Mouse (Mus musculus) CH12.LX (cell line): ENCODE measurements around the gene 2610507B11Rik. TPM values are rescaled to one million over a fixed set of nuclear protein-coding genes. Genes with fewer than 3 reads are reported as not detected.

Source experiments
- DNase-seq: peaks from one replicate; pipeline ENCODE4 v3.0.0-alpha.2; 2013; ENCODE audit errors: extremely low read depth
- H3K27ac ChIP-seq: 2 replicates; pipeline ENCODE4 v1.5.1; 2012; ENCODE audit warnings: low read depth, mild to moderate bottlenecking, control low read depth, moderate library complexity; ENCODE audit not compliant: insufficient read depth
- H3K27me3 ChIP-seq: replicated peaks from 2 replicates; pipeline ENCODE3; 2012; ENCODE audit warnings: inconsistent platforms
- H3K36me3 ChIP-seq, 2 experiments: replicated peaks in 1 of 2; 2 replicates each; pipeline versions ENCODE3 to v1.6.1; 2012; ENCODE audit warnings: inconsistent platforms in 1 of 2, low read length in 1 of 2, mild to moderate bottlenecking in 1 of 2, mixed read lengths in 1 of 2, moderate library complexity in 1 of 2; ENCODE audit not compliant: control insufficient read depth in 1 of 2, insufficient read depth in 1 of 2
- H3K4me1 ChIP-seq, 2 experiments: 2 replicates each; pipeline ENCODE4 v1.6.1; 2012; ENCODE audit warnings: inconsistent platforms in 1 of 2, moderate library complexity in 1 of 2; ENCODE audit not compliant: insufficient read depth in 2 of 2, control insufficient read depth in 1 of 2
- H3K4me2 ChIP-seq: 2 replicates; pipeline ENCODE4 v1.6.1; 2012; ENCODE audit warnings: low read depth, mild to moderate bottlenecking, control low read depth; ENCODE audit not compliant: poor library complexity, insufficient read depth, severe bottlenecking
- H3K4me3 ChIP-seq, 3 experiments: fragments of 150-350 bp in 1 of 3; sonication (generic) in 1 of 3; replicated peaks in 1 of 3; 2 replicates each; pipeline versions ENCODE3 to v1.5.1; 2011 to 2012; ENCODE audit warnings: low read depth in 2 of 3, low read length in 2 of 3, mild to moderate bottlenecking in 2 of 3, moderate library complexity in 2 of 3, control low read depth in 1 of 3, improper control_type of control experiment in 1 of 3, inconsistent platforms in 1 of 3, mixed read lengths in 1 of 3; ENCODE audit not compliant: poor library complexity in 1 of 3
- H3K79me2 ChIP-seq: replicated peaks from 2 replicates; pipeline ENCODE4 v1.6.1; 2012; ENCODE audit warnings: mild to moderate bottlenecking, moderate library complexity; ENCODE audit not compliant: control insufficient read depth, poor library complexity, insufficient read depth, severe bottlenecking; ENCODE audit errors: extremely low read depth
- H3K9ac ChIP-seq: 2 replicates; pipeline ENCODE4 v1.6.1; 2012; ENCODE audit warnings: low read depth, mild to moderate bottlenecking, control low read depth, moderate library complexity; ENCODE audit not compliant: insufficient read depth
- H3K9me3 ChIP-seq: replicated peaks from 2 replicates; pipeline ENCODE3; 2012; ENCODE audit warnings: low read length, inconsistent platforms, mixed read lengths
- BHLHE40 ChIP-seq: IDR thresholded peaks from 2 replicates; pipeline ENCODE4 v1.6.1; 2011; ENCODE audit warnings: mild to moderate bottlenecking, low read depth, low read length, improper control_type of control experiment
- CHD1 ChIP-seq: IDR thresholded peaks from 2 replicates; pipeline ENCODE4 v1.6.1; 2012; ENCODE audit warnings: low read depth, low read length, improper control_type of control experiment, inconsistent platforms
- ELF1 ChIP-seq: IDR thresholded peaks from 2 replicates; pipeline ENCODE4 v1.6.1; 2014; ENCODE audit warnings: low read depth, mild to moderate bottlenecking, inconsistent platforms, low read length, improper control_type of control experiment
- EP300 ChIP-seq: IDR thresholded peaks from 2 replicates; pipeline ENCODE4 v1.6.1; 2011; ENCODE audit warnings: low read length, improper control_type of control experiment
- GABPA ChIP-seq: IDR thresholded peaks from 2 replicates; pipeline ENCODE4 v1.6.1; 2012; ENCODE audit warnings: low read depth, low read length, improper control_type of control experiment, inconsistent platforms; ENCODE audit not compliant: insufficient replicate concordance
- JUN ChIP-seq: IDR thresholded peaks from 2 replicates; pipeline ENCODE4 v1.6.1; 2011; ENCODE audit warnings: low read depth, mild to moderate bottlenecking, low read length, improper control_type of control experiment, moderate library complexity; ENCODE audit not compliant: insufficient read depth
- JUND ChIP-seq: conservative IDR thresholded peaks from 2 replicates; pipeline ENCODE4 v1.6.1; 2011; ENCODE audit warnings: low read depth, low read length, improper control_type of control experiment
- KAT2A ChIP-seq: IDR thresholded peaks from 2 replicates; pipeline ENCODE4 v1.6.1; 2012; ENCODE audit warnings: low read length, improper control_type of control experiment, inconsistent platforms; ENCODE audit not compliant: insufficient replicate concordance
- MAX ChIP-seq: IDR thresholded peaks from 2 replicates; pipeline ENCODE4 v1.6.1; 2011; ENCODE audit warnings: low read length, improper control_type of control experiment
- MEF2A ChIP-seq: IDR thresholded peaks from 2 replicates; pipeline ENCODE4 v1.6.1; 2014; ENCODE audit warnings: low read depth, mild to moderate bottlenecking, inconsistent platforms, low read length, improper control_type of control experiment, borderline replicate concordance
- MYC ChIP-seq: IDR thresholded peaks from 2 replicates; pipeline ENCODE4 v1.6.1; 2011; ENCODE audit warnings: low read depth, mild to moderate bottlenecking, improper control_type of control experiment, low read length
- NELFE ChIP-seq: IDR thresholded peaks from 2 replicates; pipeline ENCODE4 v1.6.1; 2011; ENCODE audit warnings: low read depth, low read length, improper control_type of control experiment
- NRF1 ChIP-seq: IDR thresholded peaks from 2 replicates; pipeline ENCODE4 v1.6.1; 2014; ENCODE audit warnings: low read depth, mild to moderate bottlenecking, inconsistent platforms, low read length, improper control_type of control experiment, moderate library complexity
- PAX5 ChIP-seq: IDR thresholded peaks from 2 replicates; pipeline ENCODE4 v1.6.1; 2012; ENCODE audit warnings: low read length, inconsistent platforms, mixed read lengths
- POLR2A ChIP-seq: IDR thresholded peaks from 2 replicates; pipeline ENCODE4 v1.6.1; 2011; ENCODE audit warnings: low read depth, mild to moderate bottlenecking, improper control_type of control experiment, low read length
- POLR2AphosphoS2 ChIP-seq: IDR thresholded peaks from 2 replicates; pipeline ENCODE4 v1.6.1; 2011; ENCODE audit warnings: low read depth, low read length, improper control_type of control experiment
- RAD21 ChIP-seq: IDR thresholded peaks from 2 replicates; pipeline ENCODE4 v1.6.1; 2011; ENCODE audit warnings: low read depth, mild to moderate bottlenecking, low read length, improper control_type of control experiment, moderate library complexity
- RCOR1 ChIP-seq: conservative IDR thresholded peaks from 2 replicates; pipeline ENCODE4 v1.6.1; 2012; ENCODE audit warnings: low read depth, mild to moderate bottlenecking, inconsistent platforms, low read length, improper control_type of control experiment
- SIN3A ChIP-seq: IDR thresholded peaks from 2 replicates; pipeline ENCODE4 v1.6.1; 2012; ENCODE audit warnings: low read length, improper control_type of control experiment, inconsistent platforms
- SMC3 ChIP-seq: IDR thresholded peaks from 2 replicates; pipeline ENCODE4 v1.6.1; 2011; ENCODE audit warnings: low read depth, low read length, improper control_type of control experiment
- TCF12 ChIP-seq: IDR thresholded peaks from 2 replicates; pipeline ENCODE4 v1.6.1; 2014; ENCODE audit warnings: low read depth, mild to moderate bottlenecking, inconsistent platforms, low read length, improper control_type of control experiment
- USF1 ChIP-seq: IDR thresholded peaks from 2 replicates; pipeline ENCODE4 v1.6.1; 2014; ENCODE audit warnings: low read depth, mild to moderate bottlenecking, inconsistent platforms, low read length, improper control_type of control experiment
- USF2 ChIP-seq: conservative IDR thresholded peaks from 2 replicates; pipeline ENCODE4 v1.6.1; 2011; ENCODE audit warnings: low read depth, low read length, improper control_type of control experiment
- ZC3H11A ChIP-seq: IDR thresholded peaks from 2 replicates; pipeline ENCODE4 v1.6.1; 2012; ENCODE audit warnings: low read depth, mild to moderate bottlenecking, inconsistent platforms, low read length, improper control_type of control experiment
- ZMIZ1 ChIP-seq: IDR thresholded peaks from 2 replicates; pipeline ENCODE4 v1.6.1; 2012; ENCODE audit warnings: low read depth, mild to moderate bottlenecking, inconsistent platforms, low read length, improper control_type of control experiment
- ZNF384 ChIP-seq: IDR thresholded peaks from 2 replicates; pipeline ENCODE4 v1.6.1; 2012; ENCODE audit warnings: low read depth, low read length, improper control_type of control experiment, inconsistent platforms
- dilution Hi-C: fragments of 300-500 bp; cut with MboI; formaldehyde crosslinking; loops from 2 replicates; pipeline ENCODE4 v1.14.3; 2020; ENCODE audit warnings: low sequenced_read_pairs; ENCODE audit not compliant: extremely low pct_unique_long_range_greater_than_20kb, extremely low pct_ligation_motif_present
- in situ Hi-C: fragments of 300-500 bp; cut with MboI; formaldehyde crosslinking; loops from 3 replicates; pipeline ENCODE4 v1.14.3; 2019; ENCODE audit warnings: low sequenced_read_pairs, low pct_ligation_motif_present, low pct_unique_long_range_greater_than_20kb, mixed read lengths
- polyA plus RNA-seq: library from polyadenylated mRNA; unstranded; fragments of >175 nt; gene quantifications from 2 replicates; pipeline ENCODE4 v1.2.1, GENCODE M21; 2012; ENCODE audit warnings: low read depth; ENCODE audit not compliant: insufficient read length
- total RNA-seq, 2 experiments: library from RNA; depleted of rRNA; stranded (reverse); fragments of 300-350 nt in 1 of 2; fragments of >200 nt in 1 of 2; gene quantifications; 2 replicates each; pipeline ENCODE4 v1.2.3; 2012 to 2014

The 2610507B11Rik gene
- total and polyA plus RNA-seq, 3 experiments: 58.9 to 96.9 (median 89.3) TPM

DNA sequence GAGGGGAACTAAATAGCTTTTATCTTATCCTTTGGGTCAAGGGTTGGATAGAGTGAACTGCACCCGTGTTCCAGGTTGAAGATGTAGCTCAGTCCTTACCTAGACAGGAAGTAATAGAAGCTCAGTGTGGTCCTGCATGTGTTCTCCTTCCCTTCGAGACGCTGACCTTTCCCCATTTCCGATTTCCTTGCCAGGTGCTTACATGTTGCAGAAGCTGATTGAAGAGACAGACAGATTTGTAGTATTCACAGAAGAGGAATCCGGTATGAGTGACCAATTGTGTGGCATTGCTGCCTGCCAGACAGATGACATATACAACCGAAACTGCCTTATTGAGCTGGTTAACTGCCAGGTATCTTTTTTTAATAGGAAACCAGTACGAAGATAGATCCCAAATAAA lies 17.3 kb downstream of the 2610507B11Rik start:
- in situ Hi-C loops: no loop called here
- Histone ChIP-seq H3K27me3 (no peaks in the 10 kb centered on the region), H3K9ac (no peak overlapping the region), H3K4me2 (no peak overlapping the region), H3K79me2 (no peaks in the 10 kb centered on the region), H3K9me3 (no peaks in the 10 kb centered on the region), H3K36me3 (peaks cover 81 to 96% of the 10 kb centered on the region in 2 experiments), H3K4me1 (no peaks in the 10 kb centered on the region), H3K27ac (no peak overlapping the region), H3K4me3 (no peak overlapping the region)
- dilution Hi-C loops: no loop called here
- TF ChIP-seq KAT2A (no peak), SIN3A (no peak), JUN (no peak), GABPA (no peak)
- no peak for DNase-seq

DNA sequence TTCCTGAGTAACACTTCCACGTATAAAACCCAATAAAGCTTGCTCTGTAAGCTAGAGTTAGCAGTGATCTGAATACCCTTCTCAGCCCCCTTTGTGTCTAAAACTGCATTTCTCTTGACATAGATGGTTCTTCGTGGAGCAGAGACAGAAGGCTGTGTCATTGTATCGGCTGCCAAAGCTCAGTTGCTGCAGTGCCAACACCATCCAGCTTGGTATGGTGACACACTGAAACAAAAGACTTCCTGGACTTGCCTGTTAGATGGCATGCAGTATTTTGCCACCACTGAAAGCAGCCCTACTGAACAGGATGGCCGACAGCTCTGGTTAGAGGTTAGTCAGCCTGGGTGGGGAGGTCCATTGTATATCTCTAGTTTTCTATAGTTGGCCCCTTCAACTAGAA lies 18.0 kb downstream of the 2610507B11Rik start:
- in situ Hi-C loops: no loop called here
- Histone ChIP-seq H3K79me2 (no peaks in the 10 kb centered on the region), H3K36me3 (peaks cover 81 to 96% of the 10 kb centered on the region in 2 experiments)

DNA sequence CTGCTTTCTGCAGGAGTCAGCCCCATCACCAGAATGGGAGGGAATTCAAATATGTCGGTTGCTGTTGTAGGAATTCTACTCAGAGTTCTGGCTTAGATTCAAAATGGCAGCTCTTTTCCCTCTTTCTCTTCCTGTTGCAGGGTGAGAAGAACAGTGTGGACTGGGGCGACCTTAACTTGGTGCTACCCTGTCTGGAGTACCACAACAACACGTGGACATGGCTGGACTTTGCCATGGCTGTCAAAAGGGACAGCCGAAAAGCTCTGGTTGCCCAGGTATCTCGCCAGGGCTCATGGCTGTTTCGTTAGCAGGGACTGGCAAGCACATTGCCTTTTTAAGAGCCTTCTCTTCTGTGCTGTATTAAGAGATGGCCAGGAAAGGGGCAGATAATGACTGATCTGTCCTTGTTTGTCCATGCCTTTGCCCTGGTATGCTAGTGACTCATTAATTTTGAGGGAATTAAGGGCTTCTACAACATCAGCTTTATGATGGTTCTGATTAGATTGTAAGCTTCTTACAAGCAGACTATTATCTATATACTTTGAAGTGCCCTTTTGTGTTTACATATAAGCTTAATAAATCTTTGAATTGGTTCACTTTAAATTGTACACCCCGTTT lies 27.7 kb downstream of the 2610507B11Rik start:
- Histone ChIP-seq H3K4me3 (no peak overlapping the region), H3K79me2 (no peaks in the 10 kb centered on the region), H3K36me3 (peaks cover 70 to 92% of the 10 kb centered on the region in 2 experiments), H3K27me3 (no peaks in the 10 kb centered on the region), H3K27ac (no peak overlapping the region), H3K9ac (no peak overlapping the region), H3K4me2 (no peak overlapping the region), H3K9me3 (no peaks in the 10 kb centered on the region), H3K4me1 (no peaks in the 10 kb centered on the region)
- no peak for DNase-seq
- in situ Hi-C loops (no loop called here), dilution Hi-C loops (no loop called here)
- TF ChIP-seq TCF12 (no peak), JUN (no peak), PAX5 (no peak), POLR2A (no peak), ZMIZ1 (no peak), USF1 (no peak), ZNF384 (no peak), SMC3 (no peak), ZC3H11A (no peak), ELF1 (no peak), NRF1 (no peak), MYC (no peak), MAX (no peak), USF2 (no peak), JUND (no peak), SIN3A (no peak), RAD21 (no peak), BHLHE40 (no peak), CHD1 (no peak)

More for the DNA sequence above, 18.0 kb downstream of the 2610507B11Rik start:
- no peak for DNase-seq
- dilution Hi-C loops: no loop called here
- no peak overlapping the region for H3K4me3 ChIP-seq
- no peak overlapping the region for H3K27ac ChIP-seq
- no peaks in the 10 kb centered on the region for H3K9me3 ChIP-seq
- H3K27me3 ChIP-seq: no peaks in the 10 kb centered on the region
- no peak overlapping the region for H3K9ac ChIP-seq
- TF ChIP-seq NELFE: no peak
- TF ChIP-seq RCOR1: no peak
- TF ChIP-seq JUN: no peak
- TF ChIP-seq ZNF384: no peak
- no peak for TF ChIP-seq EP300
- no peak for TF ChIP-seq MEF2A
- no peak for TF ChIP-seq KAT2A
- TF ChIP-seq POLR2AphosphoS2: no peak
- no peaks in the 10 kb centered on the region for H3K4me1 ChIP-seq
- no peak overlapping the region for H3K4me2 ChIP-seq
